Mouse (Mus musculus) Muller cell, postnatal 12 days (primary cell): ENCODE data around the gene Rusc1.

Experiments used
- DNase-seq: peaks from one replicate; pipeline ENCODE4 v3.0.0-alpha.2; 2015; ENCODE audit errors: inconsistent ontology term

The Rusc1 gene

DNA sequence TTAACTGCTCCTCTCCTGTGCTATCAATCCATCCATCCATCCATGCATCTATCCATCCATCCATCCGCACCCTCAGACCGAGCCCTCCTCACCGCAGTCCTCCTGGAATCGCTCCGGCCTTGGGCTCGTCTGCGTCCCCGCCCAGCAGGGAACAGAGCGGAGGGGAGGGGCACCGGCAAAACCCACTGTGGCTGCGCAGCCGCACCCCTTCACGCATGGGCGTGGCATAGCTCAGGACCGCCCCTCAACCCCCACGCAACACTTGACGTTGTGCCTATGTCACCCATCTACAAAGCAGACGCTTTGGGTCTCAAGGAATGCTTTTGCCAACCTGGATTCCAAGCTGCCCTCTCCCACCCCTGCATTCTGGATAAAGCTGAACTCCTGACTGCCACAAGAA, at the start of gene Rusc1:
Rusc1 (minus strand) TSS at position 137 of the 400 bp plus-strand sequence.
- DNase-seq, result peak; percentile 86

DNA sequence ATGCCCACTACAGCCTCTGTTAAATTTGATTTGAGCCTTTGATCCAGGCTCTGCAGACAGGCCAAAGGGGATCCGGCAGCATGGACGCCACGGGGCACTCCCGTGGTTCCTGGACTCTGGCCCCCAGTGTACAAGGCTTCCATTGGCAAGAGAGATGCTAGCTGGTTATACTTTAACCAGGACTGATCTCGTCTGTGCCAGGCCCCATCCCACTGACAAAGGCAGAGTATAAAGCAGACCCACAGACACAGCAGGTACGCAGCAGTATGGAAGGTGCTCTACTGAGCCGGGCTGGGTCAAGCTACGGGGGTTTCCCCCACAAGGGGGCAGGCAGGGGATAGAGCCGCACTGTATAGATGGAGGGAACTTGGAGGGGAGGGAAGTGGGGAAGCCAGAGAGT, 43.3 kb upstream of the Rusc1 start:
- DNase-seq, result no peak

DNA sequence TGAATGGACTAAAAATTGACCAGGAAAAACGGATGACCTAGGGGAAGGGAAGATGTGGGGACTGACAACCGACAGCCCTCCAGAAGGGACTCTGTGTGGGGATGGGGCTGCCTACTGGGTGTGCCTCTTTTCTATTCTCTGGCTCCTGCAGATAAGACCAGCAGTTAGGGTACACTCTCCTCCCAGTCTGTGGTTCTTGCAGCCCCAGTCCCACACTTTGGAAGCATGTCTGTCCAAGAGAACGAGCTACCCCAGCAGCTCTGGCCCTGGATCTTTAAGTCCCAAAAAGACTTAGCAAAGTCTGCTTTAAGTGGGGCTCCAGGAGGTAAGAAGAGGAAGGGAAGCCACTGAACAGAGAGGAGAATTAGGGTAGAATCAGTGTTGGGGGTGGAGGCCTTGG, 42.8 kb upstream of the Rusc1 start, which contains the start of gene Pklr:
Pklr (plus strand) TSS at position 185 of the 400 bp plus-strand sequence.
- DNase-seq, result no peak

DNA sequence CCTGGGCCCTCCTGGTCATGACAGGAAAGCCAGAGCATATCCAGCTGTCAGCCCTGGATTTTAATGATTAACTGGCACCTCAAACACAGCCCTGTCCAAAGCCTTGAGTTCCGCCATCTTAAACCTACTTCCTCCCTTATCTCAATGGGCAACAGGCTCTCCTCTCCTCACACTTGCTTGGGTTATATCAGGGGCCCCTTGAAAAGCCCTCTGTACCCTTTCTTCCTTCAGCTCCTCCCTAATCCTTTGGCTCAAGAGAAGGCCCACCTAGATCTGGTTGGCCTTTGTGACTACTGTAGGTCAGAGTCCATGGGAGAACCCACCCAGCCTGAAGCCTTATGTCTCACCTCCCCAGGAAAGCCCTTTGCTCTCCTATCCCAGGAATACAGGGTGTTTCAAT, 40.6 kb upstream of the Rusc1 start:
- no peak for DNase-seq

DNA sequence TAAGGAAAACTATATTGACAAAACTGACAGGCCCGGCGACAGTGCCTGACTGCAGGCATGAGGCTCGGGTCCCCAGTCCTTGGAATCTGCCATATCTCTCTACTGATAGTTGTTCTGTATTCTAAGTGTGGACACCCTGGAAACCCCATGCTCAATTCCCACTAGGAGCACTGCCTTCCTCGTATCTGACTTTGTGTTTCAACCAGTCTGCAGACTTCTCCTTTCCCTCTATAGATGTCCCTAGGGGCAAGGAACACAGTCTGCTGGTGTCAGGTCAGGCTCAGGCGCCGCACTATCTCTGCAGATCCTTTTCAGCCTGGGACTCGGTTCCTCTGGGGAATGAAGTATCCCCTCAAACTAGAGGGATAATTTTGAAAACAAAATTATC, 39.9 kb upstream of the Rusc1 start:
- DNase-seq, result no peak

DNA sequence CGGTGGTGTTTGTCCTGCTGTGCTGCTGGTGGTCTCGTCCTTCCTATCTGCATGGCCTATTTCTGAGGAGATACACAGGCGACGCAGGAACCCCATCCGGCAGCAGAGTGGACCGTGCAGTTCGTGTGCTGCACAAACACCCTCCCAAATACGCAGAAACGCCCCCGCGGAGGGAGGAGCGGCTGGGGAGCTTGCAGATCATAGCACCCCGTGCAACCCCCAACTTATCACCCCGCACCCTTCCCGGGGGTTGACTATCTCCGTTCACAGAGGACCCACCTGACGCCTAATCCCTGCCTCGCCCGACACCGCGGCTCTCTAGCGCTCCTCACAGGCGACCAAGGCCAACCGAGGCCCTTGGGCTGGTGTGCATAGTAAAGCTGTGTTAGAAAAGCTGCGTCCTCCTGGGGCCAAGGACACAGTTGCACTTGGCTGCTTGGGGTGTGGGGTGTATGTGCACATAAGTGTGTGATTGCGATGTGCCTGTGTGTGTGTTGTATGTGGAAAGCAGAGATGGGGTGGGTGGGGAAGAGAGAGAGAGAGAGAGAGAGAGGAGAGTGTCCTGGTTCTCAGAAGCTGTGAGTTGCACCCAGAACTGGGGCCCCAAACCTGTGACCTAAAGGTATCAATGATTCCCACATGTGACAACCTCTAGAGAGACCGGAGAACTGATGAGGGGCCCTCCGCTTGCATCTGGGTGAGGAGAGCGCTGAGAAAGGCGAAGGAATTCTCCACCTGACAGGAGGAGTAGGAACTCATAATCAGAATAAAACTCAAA, 39.4 kb upstream of the Rusc1 start:
- peak; percentile 11 for DNase-seq

DNA sequence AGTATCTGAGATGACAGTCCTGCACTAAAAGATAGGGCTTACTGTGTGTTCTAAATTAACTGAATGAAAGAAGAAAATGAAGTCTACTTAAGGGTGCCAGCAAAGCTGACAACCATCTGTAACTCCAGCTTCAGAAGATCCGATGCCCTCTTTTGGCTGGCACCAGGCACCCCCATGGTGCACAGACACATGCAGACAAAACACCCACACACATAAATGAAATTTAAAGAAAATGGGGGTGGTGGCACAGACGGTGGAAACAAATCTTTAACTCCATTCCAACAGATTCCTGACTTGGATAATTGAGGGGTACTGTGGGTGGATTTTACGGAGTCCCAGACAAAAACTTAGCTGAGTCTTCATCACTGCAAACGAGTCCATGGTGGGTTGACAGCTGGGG, 38.7 kb upstream of the Rusc1 start:
- DNase-seq, result no peak

DNA sequence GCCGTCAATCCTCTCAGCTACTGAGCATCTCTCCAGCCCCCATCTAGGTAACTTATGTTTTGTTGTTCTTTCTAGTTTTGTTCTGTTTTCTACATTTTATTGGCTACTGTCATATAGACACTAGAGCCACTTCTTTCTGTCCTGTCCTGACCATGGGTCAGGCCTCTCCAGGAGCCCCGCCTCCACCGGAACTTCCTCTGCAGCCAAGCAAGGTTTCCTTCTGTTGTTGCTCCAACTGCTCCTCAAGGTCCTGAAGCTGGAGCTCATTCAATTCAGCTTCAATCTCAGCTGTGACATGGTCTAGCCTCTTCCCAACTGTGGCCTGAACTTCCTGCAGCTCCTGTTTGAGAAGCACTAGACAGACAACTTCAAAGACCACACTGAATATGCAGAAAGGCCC, 36.8 kb upstream of the Rusc1 start:
- DNase-seq, result no peak

DNA sequence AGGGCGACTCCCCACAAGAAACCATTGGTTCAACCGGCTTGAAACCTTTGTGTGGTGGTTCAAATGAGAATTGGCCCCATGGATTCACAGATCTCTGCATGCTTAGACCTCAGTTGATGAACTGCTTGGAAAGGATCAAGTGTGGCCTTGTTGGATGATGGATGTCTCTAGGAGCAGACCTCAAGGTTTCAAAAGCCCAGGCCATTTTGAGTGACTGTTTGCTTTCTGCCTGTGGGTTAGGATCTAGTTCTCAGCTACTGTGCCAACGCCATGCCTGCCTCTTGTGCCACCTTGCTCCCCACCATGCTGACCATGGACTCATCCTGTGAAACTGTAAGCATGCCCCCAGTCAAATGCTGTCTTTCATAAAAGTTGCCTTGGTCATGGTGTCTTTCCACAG, 32.9 kb upstream of the Rusc1 start:
- no peak for DNase-seq

DNA sequence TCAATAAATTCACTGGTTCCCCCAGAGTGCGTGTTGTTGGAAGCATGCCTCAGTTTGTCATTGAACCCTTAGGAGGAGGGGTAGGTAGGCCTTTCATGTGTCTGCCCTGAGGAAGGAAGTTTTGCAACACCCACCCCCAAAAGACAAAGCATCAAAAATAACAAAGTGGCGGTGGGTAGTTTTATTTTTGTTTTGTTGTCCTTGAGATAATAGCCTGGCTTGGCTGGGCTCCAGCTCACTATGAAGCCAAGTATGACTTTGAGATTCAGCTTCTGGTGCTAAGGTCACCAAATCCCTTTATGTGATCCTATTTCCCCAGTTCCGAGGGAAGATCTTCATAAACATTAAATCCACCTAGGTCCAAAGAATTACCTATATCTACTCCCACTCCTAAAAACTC, 31.1 kb upstream of the Rusc1 start:
- no peak for DNase-seq

DNA sequence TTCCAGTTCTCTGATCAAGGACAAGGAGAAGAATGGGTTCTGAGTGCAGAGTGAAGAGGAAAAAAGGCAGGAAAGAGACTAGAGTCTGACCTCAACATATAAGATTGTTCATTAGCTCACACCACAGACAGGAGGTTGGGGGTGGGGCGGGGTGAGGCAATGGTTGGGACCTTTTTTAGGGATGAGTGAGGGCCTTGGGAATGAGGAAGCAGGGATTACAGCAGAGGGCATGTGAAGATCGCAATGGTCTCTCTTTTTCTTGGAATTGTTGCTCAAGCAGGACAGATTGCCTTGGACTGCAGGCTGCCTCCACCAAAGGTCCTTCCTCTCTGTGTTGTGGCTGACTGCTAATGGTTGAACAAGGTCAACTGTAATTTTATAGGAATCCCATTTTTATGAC, 30.2 kb upstream of the Rusc1 start:
- peak; percentile 62 for DNase-seq

DNA sequence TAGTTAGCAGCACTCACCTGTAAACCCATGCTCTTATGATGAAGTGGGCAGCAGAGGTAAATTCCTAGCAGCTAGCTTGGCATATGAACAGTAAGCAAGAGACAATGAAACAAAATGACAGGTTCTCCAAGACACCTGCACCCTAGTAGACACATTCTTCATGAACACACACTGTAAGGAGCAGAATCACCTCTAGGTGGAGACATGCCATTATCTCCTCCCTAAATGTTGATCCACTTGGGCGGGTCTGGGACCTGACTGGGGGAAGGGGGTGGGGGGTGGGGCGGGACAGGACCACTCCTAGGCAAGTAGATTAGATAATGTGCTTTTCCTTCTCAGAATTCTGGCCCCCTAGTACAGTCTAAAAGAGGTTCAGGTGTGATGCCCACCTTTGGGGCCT, 22.4 kb upstream of the Rusc1 start:
- DNase-seq, result no peak

DNA sequence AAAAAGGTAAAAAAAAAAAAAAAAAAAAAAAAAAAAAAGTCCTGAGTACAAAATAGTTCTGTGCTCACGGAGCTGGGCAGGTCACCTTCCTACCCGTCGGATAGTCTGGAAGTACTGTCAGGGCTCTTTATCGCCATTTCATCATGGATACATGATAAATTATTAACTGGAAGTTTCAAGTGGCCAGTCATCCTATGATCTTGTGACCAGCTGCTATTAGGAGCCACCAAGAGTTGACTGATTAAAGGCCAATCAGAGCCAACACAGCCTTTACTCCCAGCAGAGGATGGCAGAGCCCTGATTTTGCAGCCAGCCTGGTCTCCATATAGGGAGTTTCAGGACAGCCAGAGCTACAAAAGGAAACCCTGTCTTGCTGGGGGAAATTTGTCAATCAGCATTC, 19.9 kb upstream of the Rusc1 start:
- no peak for DNase-seq

DNA sequence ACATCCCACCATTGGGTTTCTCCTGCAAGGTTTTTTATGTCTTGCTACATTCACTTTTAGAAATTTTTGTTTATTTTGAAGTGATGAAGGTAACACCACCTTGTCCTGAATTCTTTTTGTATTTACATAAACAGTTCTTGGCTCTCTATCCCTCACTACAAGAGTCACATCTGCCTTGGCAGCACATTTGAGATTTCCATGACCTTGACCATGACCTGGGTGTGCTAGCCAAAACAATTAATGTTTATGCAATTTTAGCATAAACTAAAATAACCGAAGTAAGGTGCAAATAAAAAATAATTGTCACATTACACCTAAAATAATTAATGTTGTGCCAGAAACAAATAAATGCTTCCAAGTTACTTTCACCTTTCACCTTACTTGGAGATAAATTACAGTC, 15.0 kb upstream of the Rusc1 start:
- DNase-seq, result no peak

DNA sequence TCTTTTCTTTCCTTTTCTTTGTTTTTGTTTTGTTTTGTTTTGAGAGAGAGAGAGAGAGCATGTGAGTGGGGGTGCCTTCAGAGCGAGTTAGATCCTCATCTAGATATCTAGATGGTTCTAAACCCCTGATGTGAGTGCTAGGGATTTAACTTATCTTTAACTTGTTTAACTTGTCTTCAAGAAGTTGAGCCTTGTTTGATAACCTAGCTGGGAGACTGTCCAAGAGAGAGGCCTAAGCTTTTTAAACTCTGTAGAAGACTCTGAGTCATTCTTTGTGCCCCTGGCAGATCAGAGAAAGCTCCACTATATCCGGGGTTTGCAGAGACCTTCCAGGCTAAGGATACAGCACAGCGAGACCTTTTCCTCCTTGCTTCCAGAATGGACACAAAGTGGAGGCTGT, 14.4 kb upstream of the Rusc1 start:
- no peak for DNase-seq

DNA sequence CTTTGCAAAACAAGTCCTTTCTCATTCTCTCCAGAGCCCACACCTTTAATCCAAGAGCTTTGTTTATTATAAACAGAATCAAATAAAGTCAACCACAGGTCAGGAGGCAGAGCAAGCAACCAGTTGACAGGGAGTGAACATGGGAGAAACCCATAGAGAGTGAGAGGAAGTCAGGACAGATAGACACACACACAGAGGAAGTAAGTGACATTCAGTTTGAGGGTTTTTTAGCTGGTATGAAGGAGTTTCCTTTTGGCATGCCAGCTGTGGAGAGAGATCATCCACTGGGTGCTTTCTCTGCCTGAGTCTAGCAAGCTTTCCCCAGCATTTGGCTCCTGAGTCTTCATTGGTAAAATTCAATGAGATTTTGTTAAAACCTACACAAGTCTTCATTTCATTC, 13.8 kb upstream of the Rusc1 start:
- no peak for DNase-seq

DNA sequence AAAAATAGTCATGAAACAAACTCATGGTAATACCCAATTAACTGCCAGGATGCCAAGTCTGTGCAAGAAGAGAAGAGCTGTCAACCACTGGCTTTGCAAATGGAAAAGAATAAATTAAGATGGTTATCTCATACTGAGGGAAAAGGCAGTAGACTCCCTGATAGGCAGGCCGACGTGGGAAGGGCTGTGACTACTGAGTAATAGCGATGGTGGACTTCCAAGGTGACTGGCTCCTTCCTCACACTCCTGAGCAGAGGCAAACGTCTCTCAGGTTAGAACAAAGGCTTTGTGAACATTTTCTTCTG, 10.1 kb upstream of the Rusc1 start:
- no peak for DNase-seq

DNA sequence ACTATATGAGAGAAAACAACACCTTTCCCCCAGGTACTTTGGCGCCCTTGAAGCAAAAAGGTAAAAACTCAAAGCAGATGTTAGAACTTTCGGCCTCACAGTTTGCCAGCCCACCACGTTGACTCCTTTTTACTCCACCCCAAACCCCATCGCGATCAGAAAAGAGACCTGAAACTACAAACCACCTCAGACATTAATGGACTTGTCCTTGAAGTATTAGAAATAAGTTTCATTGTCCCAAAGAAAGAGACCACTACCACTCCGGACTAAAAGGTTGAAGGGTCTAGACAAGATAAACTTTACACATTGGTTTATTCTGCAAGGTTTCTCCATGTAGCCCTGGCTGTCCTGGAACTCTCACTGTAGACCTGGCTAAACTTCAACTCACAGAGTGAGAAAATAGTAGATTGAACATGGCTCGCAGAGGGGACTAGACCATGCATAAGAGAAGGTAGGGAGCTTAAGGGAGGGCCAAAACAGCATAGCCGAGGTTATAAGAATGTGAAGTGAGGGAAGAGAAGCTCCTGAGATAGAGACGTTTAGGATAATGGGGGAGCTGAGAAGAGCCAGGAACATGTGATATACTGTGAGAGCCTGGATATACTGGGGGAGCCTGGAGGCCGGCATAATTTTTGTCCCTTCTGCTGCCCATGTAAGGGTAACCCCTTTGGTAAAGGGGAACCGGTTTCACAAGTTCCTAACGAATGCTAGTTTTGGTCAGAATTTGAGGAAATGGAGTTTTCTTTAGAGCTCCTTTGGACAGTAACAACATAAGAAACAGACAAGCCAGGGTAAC, 9.6 kb upstream of the Rusc1 start:
- no peak for DNase-seq

DNA sequence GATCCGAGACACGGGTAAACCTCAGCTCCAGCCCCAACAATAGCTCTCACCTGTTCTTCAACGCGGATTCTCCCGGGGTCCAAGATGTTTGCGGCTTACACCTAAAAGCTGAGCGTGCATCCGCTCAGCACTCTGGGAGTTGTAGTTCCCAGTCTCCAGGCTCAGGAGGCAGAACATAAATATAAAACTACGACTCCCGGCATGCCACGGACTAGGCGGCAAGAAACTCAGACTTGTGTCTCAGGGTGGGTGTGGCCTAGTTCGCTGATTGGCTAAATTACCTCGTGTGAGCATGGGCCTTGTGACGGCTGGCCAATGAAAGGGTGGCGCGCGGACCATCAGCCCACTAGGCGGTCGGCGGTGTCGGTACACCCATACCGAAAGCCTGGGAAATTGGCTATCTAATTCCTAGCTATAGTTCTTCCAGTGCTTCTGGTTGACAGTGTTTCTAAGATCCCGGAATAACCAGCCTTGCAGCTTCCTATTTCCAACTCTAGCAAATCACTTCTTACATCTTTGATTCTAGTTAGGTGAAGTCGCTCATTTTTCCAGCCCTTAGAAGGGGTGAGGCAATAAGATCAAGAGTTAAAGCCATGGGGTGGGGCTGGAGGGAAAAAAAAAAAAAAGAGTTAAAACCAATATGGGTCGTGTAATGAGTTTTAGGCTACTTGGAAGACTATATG, 8.8 kb upstream of the Rusc1 start, which contains the start of gene Fdps:
Fdps (minus strand) TSS at position 148 of the 683 bp plus-strand sequence.
- DNase-seq, result peak; percentile 96

DNA sequence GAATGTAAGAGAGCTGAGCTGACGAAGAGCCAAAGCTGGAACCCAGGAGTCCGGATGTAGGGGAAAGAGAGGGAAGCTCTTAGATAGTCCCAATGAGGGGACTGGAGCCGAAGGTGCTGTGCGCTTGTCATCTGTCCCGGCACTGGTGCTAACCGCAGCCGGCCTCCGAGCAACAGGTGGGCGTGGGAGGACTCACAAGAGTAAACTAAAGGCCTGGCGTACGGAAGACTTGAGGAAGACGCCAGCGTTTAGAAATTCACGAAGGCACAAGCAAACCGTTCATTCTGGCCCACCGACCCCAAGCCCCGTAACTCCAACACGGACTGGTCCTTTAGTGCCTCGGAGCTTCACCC, 8.3 kb upstream of the Rusc1 start:
- DNase-seq, result no peak

DNA sequence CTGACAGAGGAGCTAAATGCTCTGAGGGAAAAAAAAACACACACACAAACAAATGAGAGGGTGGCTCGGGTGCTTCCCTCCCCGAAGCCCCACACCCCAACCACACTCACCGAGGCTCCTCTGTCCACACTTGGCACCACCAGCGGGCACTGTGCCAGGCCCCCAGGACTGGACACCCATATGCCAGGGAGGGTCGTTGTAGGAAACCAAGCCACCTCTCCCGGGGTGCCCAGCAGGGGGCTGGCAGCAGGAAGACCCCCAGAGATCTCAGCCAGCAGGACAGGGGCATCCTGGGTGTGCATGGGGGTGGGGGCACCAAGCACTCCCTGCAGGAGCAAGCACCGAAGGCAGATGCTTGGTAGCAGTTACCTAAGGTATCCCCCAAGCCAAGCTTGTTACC, 7.7 kb upstream of the Rusc1 start, which contains the start of gene Gm43738:
Gm43738 (minus strand) TSS at position 289 of the 400 bp plus-strand sequence.
- no peak for DNase-seq

DNA sequence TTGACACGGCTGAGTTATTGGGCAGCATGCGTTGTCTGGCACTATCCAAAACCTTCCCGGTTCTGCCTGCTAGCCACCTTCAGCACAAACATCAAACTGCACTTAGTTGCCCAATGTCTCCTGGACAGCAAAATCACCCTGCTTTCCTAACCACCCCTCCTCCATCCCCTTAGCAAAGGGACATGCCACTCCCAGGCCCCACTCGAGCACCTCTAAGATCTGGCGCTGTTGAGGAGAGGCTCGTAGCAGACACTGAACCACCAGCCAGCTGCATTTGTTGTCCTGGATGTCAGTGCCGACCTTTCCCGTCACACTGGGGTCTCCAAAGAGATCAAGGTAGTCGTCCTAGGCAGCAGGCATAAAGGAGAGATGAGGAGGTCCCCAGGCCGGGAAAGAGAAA, 910 bp upstream of the Rusc1 start:
- no peak for DNase-seq
